In genomic region chr1:182585162-182585840, GRCm38 (mm10) we compare ENCODE assay signal across 7 mouse cellular contexts. TPM values are rescaled to one million over a fixed set of nuclear protein-coding genes. Genes with fewer than 3 reads are reported as not detected.
A peak's percentile ranks its signal among the peaks of the same experiment; 100 is the strongest.
DNase-seq lines count a peak whose midpoint lies in the region; ATAC-seq and TF ChIP-seq lines count a peak whose summit lies in the region.

No protein-coding gene starts in this region.

- H3K9me3 ChIP-seq in E14TG2a.4 (ENCODE audit: low read length), result no peaks in the 10 kb centered on the region
- H3K9me3 ChIP-seq in intestine, embryonic 15.5 days, result no peaks in the 10 kb centered on the region
- no peaks in the 10 kb centered on the region for H3K9me3 ChIP-seq in midbrain, embryonic 13.5 days

- peak overlapping the region; percentile 68 for H3K4me2 ChIP-seq in intestine, embryonic 15.5 days (replicated peaks)
- peak overlapping the region; percentile 38 for H3K4me2 ChIP-seq in midbrain, embryonic 13.5 days (replicated peaks)

- H3K4me1 ChIP-seq in E14TG2a.4 (replicated peaks; ENCODE audit: low read depth, low read length), result peaks cover 13% of the 10 kb centered on the region
- H3K4me1 ChIP-seq in intestine, embryonic 15.5 days (replicated peaks), result 0 out of 2 replicates have a peak, but pooled peaks cover 8% of the 10 kb centered on the region
- H3K4me1 ChIP-seq in midbrain, embryonic 13.5 days (replicated peaks), result peaks cover 4% of the 10 kb centered on the region

- DNase-seq in T-cell, adult 2 months (ENCODE audit: low spot score), result peak; percentile 7
- DNase-seq in left cerebral cortex, postnatal 10 days (ENCODE audit: extremely low spot score in 1 of 2, low spot score in 2 of 2), result no peak
- no peak for DNase-seq in ovary, postnatal 10 days (ENCODE audit: low spot score)
- no peak for DNase-seq in layer of hippocampus, postnatal 25 days (ENCODE audit: extremely low spot score in 1 of 2, low spot score in 1 of 2)

- peak; percentile 90 for ATAC-seq in intestine, embryonic 15.5 days
- ATAC-seq in midbrain, embryonic 13.5 days, result no peak

- H3K4me3 ChIP-seq in E14TG2a.4 (replicated peaks; ENCODE audit: low read length), result peak overlapping the region; percentile 68
- peak overlapping the region; percentile 28 for H3K4me3 ChIP-seq in intestine, embryonic 15.5 days (replicated peaks)
- H3K4me3 ChIP-seq in midbrain, embryonic 13.5 days (replicated peaks), result 0 out of 2 replicates have a peak overlapping the region, but pooled peaks have one; percentile 17

- no peak for TF ChIP-seq CTCF in E14TG2a.4 (conservative IDR thresholded peaks at IDR 0.05; ENCODE audit: low read length)

- no peak overlapping the region for H3K27ac ChIP-seq in intestine, embryonic 15.5 days
- H3K27ac ChIP-seq in midbrain, embryonic 13.5 days, result no peak overlapping the region

- H3K27me3 ChIP-seq in E14TG2a.4 (ENCODE audit: insufficient read depth, low read length), result peaks cover 44% of the 10 kb centered on the region
- no peaks in the 10 kb centered on the region for H3K27me3 ChIP-seq in intestine, embryonic 15.5 days (replicated peaks)
- H3K27me3 ChIP-seq in midbrain, embryonic 13.5 days, result peaks cover 27% of the 10 kb centered on the region

- intact Hi-C loops in left cerebral cortex, postnatal 10 days (cut with DNase I), result no loop called here

- 16% methylated on average over 16 of the region's 16 CpGs for WGBS in intestine, embryonic 15.5 days
- WGBS in midbrain, embryonic 13.5 days, result 22% methylated on average over 16 of the region's 16 CpGs

- no peaks in the 10 kb centered on the region for H3K36me3 ChIP-seq in E14TG2a.4 (ENCODE audit: insufficient read depth, low read length)
- no peaks in the 10 kb centered on the region for H3K36me3 ChIP-seq in intestine, embryonic 15.5 days
- H3K36me3 ChIP-seq in midbrain, embryonic 13.5 days, result no peaks in the 10 kb centered on the region

- peak overlapping the region; percentile 29; the same call in 1 of the 2 replicates for H3K9ac ChIP-seq in intestine, embryonic 15.5 days
- no peak overlapping the region for H3K9ac ChIP-seq in midbrain, embryonic 13.5 days (replicated peaks)

RNA-seq across cellular contexts. Expression of gene Capn8, which starts 20.5 kb away (rescaled TPM):
- polyA plus RNA-seq in intestine, embryonic 15.5 days (2015; fragmentation: Nextera tagmentation; extraction: Ambion mirVana), result 2.5 and 3.3 TPM in 2 replicates
- polyA plus RNA-seq in midbrain, embryonic 13.5 days (2015; fragmentation: Nextera tagmentation; extraction: Ambion mirVana), result 0.13 TPM in 1 of 2 replicates, not detected in the other
- total RNA-seq in left cerebral cortex, postnatal 10 days (2021), result not detected
- not detected for total RNA-seq in layer of hippocampus, postnatal 25 days (2021)

Comparison
In these comparisons a context has a peak if more than half of its experiments do, and no peak if none do; other contexts are left out.
1. H3K4me3 ChIP-seq: peak in every context shown above with its lines; median percentile 68 in E14TG2a.4; 28 in intestine, embryonic 15.5 days; 17 in midbrain, embryonic 13.5 days.